Mouse (Mus musculus) effector memory CD4-positive, alpha-beta T cell, adult 5 months (primary cell): ENCODE results near the gene Aicda. TPM values are rescaled to one million over a fixed set of nuclear protein-coding genes. Genes with fewer than 3 reads are reported as not detected.

Experiments
- polyA plus RNA-seq: library from polyadenylated mRNA; unstranded; fragments of 100-300 nt; shearing (Covaris generic); gene quantifications from one replicate; pipeline ENCODE4 v1.2.1, GENCODE M21; 2017

The Aicda gene
- 0.20 TPM for polyA plus RNA-seq

GRCm38 (mm10) chr6:122553606-122554005 is at the start of gene Aicda:
TSS of gene Aicda (plus strand) at chr6:122553801.

GRCm38 (mm10) chr6:122505545-122505944 is 48.1 kb upstream of the Aicda start, which contains the start of gene Mfap5:
TSS of gene Mfap5 (plus strand) at chr6:122505845.

GRCm38 (mm10) chr6:122602242-122602991 is 48.8 kb downstream of the Aicda start, which contains the start of gene Apobec1:
TSS of gene Apobec1 (minus strand) at chr6:122602444.

GRCm38 (mm10) chr6:122609771-122610170 is 56.2 kb downstream of the Aicda start, which contains the start of gene Gdf3:
TSS of gene Gdf3 (minus strand) at chr6:122610087.

Other genes with a start within 250 kb of the Aicda start
- 203 TPM for gene M6pr, start 245.1 kb upstream of the Aicda start, polyA plus RNA-seq
- gene Phc1, start 213.2 kb upstream of the Aicda start, polyA plus RNA-seq = 8.9 TPM
- gene Rimklb, start 55.0 kb upstream of the Aicda start, polyA plus RNA-seq = not detected
- gene Mfap5, start 48.0 kb upstream of the Aicda start, polyA plus RNA-seq = not detected
- 9.9 TPM for gene Apobec1, start 48.6 kb downstream of the Aicda start, polyA plus RNA-seq
- not detected for gene Gdf3, start 56.3 kb downstream of the Aicda start, polyA plus RNA-seq
- gene Dppa3, start 72.6 kb downstream of the Aicda start, polyA plus RNA-seq = not detected
- gene Nanog, start 153.7 kb downstream of the Aicda start, polyA plus RNA-seq = not detected
- gene Slc2a3, start 247.8 kb downstream of the Aicda start, polyA plus RNA-seq = 26.0 TPM